Mouse (Mus musculus): ENCODE results near the gene Plekhg6.

DNA sequence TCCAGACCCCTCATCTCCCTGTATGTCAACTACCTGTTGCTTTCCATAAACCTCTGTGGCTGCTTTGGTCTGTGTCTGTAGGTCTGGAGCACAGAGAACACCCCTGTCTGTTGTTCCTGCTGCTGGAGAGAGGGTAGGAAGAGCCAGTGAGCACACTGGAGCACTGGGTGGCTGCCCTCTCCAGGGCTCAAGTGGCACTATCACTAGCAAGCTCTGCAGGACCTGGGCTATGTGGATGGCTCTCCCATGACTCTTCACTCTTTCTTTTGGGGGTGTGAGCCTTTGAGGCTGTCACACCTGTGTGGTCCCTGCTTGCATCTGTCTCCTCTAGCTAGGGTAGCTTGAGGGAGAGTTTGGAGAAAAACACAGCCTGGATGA is 60.7 kb downstream of the Plekhg6 start:
- TF ChIP-seq POLR2A (IDR thresholded peaks at IDR 0.05; ENCODE audit: low read depth, low read length) (no peak), CTCF (IDR thresholded peaks at IDR 0.05; ENCODE audit: extremely low read depth, insufficient read length, insufficient replicate concordance, low read depth, low read length) (no peak)
